Mouse (Mus musculus): ENCODE results near the gene Cdk15. TPM values are rescaled to one million over a fixed set of nuclear protein-coding genes. Genes with fewer than 3 reads are reported as not detected.

The Cdk15 gene
- total RNA-seq (2022), result under 1 TPM; 0.23 to 0.96 (median 0.59) TPM

DNA sequence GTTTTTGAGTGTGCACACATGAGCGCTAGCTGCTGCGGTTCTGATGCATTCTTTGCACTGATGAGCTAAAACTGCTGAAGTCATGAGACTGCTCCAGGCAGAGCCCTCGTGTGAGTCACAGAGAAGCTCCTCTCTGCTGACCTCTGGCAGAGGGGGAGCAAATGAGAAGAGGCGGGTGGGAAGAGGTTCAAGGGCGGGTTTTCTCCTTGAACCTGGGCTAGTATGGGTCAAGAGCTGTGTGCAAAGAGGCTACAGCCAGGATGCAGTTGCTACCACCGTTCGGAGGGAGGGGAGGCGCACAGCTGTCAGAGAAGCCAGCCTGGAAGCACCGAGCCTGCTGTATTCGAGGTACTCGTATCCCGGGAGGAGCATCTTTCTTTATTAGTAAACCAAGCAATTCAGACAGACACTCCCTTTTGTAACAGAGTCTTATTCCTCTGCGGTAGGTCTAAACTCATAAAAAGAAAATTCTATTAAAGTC, at the start of gene Cdk15:
Gene Cdk15, plus strand, starts transcription at position 156 of the 481 bp plus-strand sequence.
- no peak for DNase-seq (ENCODE audit: low spot score in 2 of 2)

DNA sequence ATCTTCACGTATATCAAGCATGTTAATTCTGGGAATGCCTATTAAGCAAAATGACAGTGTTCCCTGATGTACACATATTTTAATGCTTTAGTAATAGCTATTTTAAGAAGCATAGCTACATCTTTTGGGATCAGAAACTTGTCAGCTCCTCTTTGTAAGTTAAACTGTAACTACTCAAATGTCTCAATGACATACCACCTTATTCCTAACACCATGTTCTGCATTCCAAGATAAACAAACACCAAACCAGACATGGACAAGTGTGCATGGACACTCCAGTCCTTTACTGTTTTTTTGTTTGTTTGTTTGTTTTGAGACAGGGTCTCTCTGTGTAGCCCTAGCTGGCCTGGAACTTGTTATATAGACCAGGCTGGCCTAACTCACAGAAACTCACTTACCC, 48.4 kb upstream of the Cdk15 start:
- DNase-seq (ENCODE audit: low spot score in 2 of 2), result no peak

DNA sequence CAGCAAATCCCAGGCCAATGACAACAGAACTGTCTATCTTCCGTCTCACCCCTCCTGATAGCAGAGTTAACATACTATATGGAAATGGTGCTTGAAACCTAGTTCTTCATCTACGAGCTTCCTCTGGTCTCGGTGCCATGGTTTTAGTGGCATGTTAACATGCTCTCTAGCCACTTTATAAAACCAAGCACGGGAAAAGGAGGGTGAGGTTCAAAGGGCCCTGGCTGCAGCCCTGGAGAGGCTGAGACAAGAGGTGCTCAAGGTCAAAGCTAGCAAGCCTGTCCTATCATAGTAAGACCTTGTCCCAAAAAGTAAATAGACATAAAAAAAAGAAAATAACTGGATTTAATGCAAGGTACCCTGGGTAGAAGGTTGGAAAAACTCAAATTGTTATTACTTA, 45.1 kb upstream of the Cdk15 start:
- no peak for DNase-seq (ENCODE audit: low spot score in 2 of 2)

DNA sequence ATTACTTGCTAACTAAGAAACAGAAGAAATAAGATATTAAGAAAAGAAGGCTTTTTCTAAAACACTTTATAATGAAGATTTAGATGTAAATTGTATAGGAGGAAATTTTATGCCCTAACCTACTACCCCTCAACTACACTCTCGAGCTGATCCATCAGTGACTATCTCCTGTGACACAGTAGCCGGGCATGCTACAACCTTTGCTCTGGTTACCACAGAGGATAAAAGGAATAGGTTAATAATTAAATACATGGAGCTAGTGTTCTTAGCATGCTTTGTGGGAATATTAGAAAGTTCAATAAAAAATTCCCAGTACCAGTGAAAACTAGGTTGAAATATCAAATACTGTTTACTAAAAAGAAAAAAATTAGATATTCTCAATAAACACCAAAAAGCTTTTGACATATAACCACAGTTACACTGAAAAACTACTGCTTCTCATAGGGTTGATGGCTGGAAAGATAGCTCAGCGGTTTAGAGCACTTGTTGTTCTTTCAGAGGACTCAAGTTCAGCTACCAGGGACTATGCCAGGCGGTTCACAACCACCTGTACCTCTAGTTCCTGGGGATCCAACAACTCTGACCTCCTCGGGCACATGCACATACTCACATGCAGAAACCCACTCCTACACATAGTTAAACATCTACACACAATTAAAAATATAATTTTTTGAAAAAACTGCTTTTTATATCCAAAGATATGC, 44.5 kb upstream of the Cdk15 start:
- DNase-seq (ENCODE audit: low spot score in 2 of 2), result no peak

DNA sequence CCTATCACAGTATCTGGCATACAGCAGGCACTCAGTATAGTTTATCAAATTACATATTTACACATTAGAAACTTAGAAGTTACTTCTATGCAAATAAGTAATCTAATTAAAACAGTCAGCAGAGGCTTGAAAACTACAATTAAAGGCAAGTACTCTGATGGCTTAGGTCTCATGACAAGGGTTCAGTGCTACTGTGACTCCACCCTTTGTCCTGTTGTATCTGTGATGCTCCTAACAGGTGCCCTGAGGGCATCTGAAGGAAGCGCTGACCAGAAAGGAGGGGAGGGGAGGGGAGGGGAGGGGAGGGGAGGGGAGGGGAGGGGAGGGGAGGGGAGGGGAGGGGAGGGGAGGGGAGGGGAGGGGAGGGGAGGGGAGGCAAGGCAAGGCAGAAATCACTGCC, 43.8 kb upstream of the Cdk15 start:
- DNase-seq (ENCODE audit: low spot score in 2 of 2), result no peak

DNA sequence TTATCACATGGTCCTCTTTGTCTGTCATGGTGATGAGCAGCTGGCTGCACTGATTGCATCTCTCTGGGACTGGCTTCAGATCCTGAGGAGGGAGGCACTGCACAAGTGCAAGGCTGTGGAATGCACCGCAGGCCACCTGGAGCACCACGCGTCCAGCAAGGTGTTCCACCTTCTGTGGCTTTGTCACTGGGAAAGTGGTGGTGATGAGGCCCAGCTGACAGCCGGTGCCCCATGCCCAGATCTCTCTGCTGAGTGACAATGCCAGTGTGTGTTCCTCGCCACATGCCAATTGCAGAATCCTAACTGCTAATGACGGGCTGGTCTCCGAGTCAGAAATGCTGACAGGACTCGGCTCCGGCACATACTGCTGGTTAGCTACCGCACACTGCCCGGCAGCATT, 41.3 kb upstream of the Cdk15 start:
- DNase-seq (ENCODE audit: low spot score in 2 of 2), result no peak

DNA sequence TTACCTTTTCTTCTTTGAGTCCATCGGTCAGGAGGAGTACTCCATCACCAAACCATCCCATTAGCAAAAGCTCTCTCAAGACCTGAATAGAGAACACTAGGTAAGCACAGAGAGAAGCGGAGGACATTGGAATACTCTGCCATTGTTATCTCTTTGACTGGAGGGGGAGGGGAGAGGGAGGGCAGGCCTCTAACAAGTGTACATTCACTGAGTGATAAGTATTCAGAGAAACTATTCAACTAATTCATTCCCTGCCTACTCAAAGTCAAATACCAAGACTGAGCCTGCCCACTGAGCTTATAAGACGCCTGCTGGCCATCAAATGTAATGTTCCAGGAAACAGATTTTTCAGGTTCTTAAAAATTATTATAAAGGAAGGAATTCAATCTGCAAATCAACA, 36.3 kb upstream of the Cdk15 start:
- DNase-seq (ENCODE audit: low spot score in 2 of 2), result no peak

DNA sequence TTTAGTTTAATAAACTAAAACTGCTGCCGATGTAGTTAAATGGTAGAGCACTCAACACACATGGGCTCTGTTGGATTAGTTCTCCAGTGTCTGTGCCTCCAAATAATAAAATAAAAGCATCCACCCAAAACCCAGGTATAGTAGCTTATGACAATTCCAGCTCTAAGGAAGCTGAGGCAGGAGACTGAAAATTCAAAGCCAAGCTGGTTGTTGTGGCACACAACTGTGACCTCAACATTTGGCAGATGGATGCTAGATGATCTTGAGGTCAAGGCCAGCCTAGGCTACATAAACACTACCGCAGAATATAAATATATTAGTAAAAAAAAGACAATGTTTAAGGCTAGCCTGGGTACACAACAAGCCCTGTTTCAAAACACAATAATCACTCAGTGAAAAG, 35.1 kb upstream of the Cdk15 start:
- DNase-seq (ENCODE audit: low spot score in 2 of 2), result no peak

DNA sequence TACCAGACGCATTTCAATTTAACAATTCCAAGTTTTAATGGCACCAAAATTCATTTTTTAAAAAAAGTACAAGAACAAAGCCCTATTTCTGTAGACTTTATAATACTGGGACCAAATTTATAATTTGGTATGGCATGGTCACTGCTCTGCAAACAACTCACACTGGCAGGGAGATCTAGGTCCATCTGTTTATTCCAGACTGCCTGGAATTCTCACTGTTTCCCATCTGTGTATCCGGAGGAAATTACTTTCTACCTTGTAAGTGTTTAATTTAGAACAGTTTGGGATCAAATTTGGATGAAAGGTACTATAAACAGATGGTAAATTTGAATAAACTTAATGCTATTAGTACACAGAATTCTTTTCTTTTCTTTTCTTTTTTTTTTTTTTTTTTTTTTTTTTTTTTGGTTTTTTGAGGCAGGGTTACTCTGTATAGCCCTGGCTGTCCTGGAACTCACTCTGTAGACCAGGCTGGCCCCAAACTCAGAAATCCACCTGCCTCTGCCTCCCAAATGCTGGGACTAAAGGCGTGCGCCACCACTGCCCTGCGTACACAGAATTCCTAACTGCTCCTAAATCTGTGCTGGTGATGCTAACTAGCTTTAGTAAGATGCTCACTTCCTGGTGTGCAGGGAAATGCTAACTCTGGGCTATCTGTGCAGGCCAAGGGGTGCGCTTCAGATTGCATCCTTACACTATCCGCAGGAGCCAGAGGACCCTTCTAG, 34.4 kb upstream of the Cdk15 start:
- no peak for DNase-seq (ENCODE audit: low spot score in 2 of 2)

DNA sequence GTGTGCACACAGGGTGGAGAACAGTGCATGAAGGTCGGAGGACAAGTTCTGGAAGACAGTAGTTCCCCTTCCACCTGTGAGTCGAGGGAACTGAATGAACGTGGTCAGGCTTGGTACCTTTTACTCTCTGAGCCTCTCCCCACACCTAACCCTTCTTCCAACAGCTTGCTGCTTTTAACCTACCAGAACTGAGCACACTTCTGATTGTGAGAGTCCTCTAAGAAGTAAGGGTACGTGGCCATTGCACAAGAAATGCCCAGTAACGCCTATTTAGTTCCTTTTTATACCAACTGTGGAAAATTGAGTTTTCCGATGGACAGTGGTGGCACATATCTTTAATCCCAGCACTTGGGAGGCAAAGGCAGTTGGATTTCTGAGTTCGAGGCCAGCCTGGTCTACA, 28.2 kb upstream of the Cdk15 start:
- no peak for DNase-seq (ENCODE audit: low spot score in 2 of 2)

DNA sequence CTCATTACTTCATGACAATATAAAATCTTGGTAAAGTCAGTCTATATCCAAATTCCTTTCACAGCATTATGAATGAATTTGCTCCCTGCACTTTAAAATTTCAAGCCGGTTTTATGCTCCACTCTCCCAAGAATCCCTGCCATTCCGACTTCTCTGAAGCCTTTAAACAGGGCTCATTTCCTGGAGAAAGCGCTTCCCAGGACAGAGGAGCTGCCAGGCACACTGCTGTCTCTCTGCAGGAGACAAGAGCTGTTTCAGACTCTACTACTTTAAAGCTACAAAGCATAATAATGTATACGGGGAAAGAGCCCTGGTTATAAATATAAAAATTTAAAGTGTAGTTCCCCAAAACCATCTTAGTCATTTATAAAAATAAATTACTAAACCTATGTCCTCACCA, 27.5 kb upstream of the Cdk15 start:
- no peak for DNase-seq (ENCODE audit: low spot score in 2 of 2)

DNA sequence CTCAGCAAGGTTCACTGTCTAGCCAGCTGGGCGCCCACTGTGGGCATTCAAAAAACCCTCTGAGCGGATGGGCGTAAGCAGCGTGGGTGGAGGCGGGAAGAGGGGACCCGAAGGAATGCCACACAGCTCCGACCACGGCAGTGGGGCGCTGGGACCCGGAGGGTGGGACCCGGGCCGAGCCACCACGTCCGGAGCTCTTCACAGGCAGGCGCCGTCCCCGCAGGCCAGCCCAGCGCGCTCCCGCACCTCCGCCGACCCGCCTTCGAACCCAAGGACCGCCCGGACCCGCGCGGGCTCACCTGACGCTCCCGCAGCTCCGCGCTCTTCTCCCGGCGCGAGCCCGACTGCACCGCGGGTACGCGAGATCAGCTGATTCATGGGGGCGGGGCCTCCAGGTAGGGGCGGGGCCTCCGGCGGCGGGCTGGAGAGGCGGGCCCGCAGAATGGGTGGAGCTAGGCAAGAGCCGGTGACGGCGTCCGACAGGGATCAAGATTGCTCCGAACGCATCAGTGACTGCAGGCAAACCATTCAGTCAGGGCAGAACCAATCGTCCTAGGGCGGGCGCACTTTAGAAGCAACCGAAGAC, 19.8 kb upstream of the Cdk15 start, which contains the start of gene Als2:
Gene Als2, minus strand, starts transcription at position 376 of the 586 bp plus-strand sequence.
- peak; percentile 97 to 99 for DNase-seq (ENCODE audit: low spot score in 2 of 2)

DNA sequence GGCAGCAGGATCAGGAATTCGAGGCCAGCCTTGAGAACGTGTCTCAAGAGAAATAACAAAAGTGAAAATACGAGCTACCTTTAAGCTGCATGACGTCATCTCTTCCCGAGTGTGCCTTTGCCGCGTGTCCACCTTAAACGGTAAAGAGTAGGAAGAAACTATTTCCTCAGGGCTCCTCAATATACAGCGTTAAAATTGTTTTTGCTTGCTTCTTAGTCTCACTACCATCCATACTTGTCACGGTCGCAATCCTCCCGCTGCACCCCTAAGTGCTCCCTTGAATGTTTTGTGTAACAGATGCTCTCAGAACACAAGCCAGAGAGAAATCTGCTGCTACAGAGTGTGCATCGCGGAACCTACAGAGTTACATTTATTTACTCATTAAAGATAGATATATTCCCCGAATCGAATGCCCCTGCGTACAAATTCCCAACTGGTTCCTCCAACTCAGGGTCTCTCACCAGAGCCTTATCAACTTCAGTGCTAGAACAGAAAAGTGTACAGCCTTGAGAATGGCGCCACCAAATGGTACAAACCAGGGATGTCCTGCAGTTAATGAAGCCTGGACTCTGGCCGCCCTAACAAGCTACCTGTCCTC, 19.0 kb upstream of the Cdk15 start:
- peak; percentile 59 to 73 for DNase-seq (ENCODE audit: low spot score in 2 of 2)

DNA sequence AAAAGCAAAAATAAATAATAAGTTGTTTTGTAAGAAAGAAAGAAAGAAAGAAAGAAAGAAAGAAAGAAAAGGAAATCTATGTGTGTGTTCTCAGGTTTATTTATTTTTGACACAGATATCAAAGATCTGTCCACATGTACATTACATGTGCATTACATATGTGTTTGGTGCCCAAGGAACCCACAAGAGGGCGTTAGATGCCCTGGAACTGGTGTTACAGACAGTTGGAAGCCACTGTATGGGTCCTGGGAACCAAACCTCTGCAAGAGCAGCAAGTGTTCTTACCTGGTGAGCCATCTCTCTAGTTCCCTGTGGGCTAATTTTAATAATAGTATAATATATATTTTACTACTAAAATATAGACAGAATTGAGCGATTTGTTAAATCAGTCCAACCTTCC, 12.9 kb upstream of the Cdk15 start:
- DNase-seq (ENCODE audit: low spot score in 2 of 2), result no peak

DNA sequence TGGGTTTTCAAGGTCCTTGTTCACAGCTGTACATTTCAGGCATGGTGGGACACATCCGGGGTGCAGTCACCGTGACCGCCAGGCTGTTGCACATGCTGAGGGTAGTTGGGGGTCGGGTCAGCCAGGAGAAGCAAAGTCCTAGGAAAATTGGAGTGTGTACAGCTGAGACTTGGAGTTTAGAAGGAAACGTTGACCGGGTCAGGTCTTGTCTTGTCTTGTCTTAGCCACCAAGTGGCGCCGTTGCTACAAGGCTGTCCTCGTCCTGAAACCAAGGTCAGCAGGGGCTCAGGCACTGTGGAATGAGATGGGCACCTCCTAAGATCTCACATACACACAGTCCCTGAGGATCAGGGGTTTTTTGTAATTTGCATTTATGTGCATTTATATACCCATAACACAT, 9.1 kb upstream of the Cdk15 start:
- DNase-seq (ENCODE audit: low spot score in 2 of 2), result peak in 1 of 2 experiments; percentile 24

DNA sequence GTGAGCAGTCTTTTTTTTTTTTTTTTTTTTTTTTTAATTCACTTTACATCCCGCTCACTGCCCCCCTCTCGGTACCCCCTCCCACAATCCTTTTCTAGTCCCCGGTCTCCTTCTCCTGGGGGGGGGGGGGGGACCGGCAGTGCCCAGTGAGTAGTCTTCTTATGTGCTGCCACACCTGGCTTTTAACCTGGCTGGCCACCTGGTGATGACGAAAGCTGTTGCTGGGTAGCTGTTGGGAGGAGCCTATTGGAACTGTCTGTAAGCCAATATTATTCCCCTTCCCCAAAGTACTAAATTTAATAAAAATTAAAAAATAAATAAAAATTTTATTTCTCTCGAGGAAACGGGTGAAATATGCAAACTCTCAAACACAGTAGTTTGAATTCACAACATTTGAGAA, 3.9 kb upstream of the Cdk15 start:
- DNase-seq (ENCODE audit: low spot score in 2 of 2), result no peak

DNA sequence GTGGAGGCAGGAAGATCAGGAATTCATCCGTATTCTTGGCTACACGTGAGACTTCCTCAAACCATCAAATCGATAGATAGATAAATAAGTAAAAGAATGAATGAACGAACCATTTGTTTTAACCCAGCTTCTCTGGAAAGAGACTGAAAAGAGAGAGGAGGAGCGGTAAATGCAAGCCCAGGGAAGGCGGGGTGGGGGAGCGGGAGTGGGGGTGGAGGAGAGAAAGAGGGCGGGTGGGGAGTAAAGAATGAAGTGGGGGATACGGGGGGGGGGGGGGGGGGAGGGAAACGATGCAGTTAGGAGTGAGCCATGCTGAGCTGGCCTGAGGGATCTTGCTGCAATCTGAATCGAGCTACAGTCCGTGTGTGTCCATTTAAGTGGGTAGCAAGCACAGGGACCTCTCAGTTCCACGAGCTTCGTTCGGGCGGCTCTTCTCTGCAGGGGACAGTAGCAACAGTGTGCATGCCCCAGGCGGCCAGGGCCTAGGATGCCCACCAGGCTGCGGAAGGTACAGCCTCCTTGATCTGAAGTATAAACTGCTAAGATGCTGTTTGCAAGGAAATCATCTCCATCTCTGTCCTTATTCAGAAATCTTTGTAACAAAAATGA, 3.3 kb upstream of the Cdk15 start:
- no peak for DNase-seq (ENCODE audit: low spot score in 2 of 2)

DNA sequence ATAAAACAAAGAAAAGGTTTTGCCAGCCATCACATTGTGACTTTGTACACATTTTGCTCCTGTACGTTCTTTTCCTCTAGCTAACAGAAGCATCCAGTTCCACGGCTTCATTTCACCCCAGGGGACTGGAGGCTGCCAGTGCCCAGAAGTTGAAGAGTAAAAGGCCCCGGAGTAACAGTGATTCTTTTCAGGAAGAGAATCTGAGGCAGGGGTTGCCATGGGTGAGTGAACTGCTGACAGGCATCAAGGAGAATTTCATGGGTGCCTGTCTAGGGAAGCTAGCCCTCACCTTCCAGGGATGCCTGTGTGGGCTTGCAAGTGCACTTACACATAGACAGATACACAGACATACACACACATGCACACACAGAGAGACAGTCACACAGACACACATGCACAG, 1.0 kb downstream of the Cdk15 start:
- no peak for DNase-seq (ENCODE audit: low spot score in 2 of 2)

DNA sequence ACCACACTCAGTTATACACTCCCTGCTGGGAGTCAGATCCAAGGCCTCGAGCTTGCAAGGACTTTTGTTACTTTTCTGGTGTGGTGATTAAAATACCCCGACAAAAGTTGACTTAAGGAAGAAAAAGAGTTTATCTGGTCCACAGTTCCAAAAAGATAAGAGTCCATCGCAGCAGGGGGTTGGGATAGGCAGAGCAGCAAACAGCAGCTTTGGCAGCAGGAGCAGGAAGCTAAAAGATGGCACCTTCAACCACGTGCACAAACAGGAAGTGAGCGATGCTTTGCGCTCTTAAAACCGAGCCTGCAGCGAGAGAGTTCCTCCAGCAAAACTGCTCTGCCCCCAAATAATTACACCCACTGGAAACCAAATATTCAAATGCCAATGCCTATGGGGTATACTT, 12.2 kb downstream of the Cdk15 start:
- no peak for DNase-seq (ENCODE audit: low spot score in 2 of 2)

DNA sequence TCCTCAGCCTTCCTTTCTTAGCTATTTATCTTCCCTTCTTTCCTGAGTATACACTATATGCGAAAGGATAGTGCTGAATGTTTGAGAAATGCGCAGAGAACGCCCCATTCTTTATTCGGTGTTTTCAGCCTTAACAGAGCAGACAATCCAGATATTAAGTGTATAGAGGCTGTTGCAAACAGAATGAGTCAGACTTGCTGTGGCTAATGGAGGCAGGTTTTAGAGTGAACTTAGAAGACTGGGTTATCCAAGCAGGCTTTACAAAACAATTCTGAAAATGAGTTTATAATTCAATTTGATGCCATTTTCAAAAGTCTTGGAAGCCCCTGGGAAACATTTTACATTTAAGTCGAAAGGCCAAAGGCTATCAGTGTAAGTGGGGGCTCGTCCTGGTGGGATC, 12.8 kb downstream of the Cdk15 start:
- no peak for DNase-seq (ENCODE audit: low spot score in 2 of 2)

DNA sequence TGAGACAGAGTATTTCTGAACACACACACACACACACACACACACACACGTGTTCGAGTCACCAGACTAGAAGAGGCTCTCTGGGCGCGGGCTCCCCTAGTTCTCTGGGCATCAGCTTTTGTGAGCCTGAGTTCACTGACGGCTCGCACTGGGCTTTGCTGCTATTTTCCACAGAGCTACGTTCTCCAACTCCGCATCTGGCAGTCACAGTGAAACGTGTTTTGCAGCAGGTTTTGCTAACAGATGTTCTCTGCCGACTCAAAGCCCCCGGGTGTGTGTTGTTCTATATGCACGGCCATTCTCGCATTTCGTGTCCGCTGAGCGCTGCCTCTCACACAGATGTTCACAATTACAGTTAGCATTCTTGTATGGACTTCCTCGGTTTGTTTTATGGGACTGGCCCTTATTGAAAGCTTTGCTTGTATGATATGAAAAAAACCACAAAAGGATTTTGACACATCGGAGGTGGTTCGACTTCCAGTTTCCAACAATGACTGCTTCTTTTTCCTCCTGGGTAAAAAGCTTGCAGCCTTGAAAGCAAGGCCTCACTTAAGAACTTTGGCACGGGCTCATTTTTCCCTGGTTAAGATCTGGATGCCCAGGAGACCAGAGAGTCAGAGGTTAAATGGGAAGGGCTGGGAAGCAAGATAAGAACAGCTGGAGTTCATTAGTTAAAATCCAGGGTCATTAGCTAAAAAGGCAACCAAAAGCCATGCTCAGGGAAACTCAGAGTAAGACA, 13.4 kb downstream of the Cdk15 start:
- DNase-seq (ENCODE audit: low spot score in 2 of 2), result peak in 1 of 2 experiments; percentile 6

Data from layer of hippocampus, adult 8-10 months (tissue).